Mouse (Mus musculus): ENCODE data around the gene Esyt1. TPM values are rescaled to one million over a fixed set of nuclear protein-coding genes. Genes with fewer than 3 reads are reported as not detected.

Gene Esyt1
- polyA plus RNA-seq, 1 experiment from 2014 or later = 18.1 TPM

- DNase-seq (ENCODE audit: low spot score, missing footprints) (no peak), ATAC-seq (ENCODE audit: low FRiP score) (no peak)
- Histone ChIP-seq H3K4me2 (no peak overlapping the region), H3K27me3 (ENCODE audit: control insufficient read depth, insufficient read depth, low read length) (no peaks in the 10 kb centered on the region), H3K9ac (ENCODE audit: low read length) (no peak overlapping the region), H3K36me3 (ENCODE audit: control insufficient read depth, insufficient read depth, low read length) (peaks cover 41% of the 10 kb centered on the region), H3K4me1 (ENCODE audit: control insufficient read depth, insufficient read depth, low read length) (peaks cover 9% of the 10 kb centered on the region), H3K27ac (ENCODE audit: low read depth, low read length) (no peak overlapping the region), H3K4me3 (ENCODE audit: low read depth, low read length) (no peak overlapping the region), H3K9me3 (ENCODE audit: control insufficient read depth, low read length) (no peaks in the 10 kb centered on the region)
- 87% methylated on average over 4 of the region's 4 CpGs for WGBS
These were observed 36.9 kb downstream of the Esyt1 start for GRCm38 (mm10) chr10:128488776-128489175.

GRCm38 (mm10) chr10:128487861-128488712, 37.6 kb downstream of the Esyt1 start:
- no peak overlapping the region for H3K4me2 ChIP-seq
- peaks cover 46% of the 10 kb centered on the region for H3K36me3 ChIP-seq (ENCODE audit: control insufficient read depth, insufficient read depth, low read length)
- no peak overlapping the region for H3K4me3 ChIP-seq (ENCODE audit: low read depth, low read length)
- no peak overlapping the region for H3K27ac ChIP-seq (ENCODE audit: low read depth, low read length)
- no peaks in the 10 kb centered on the region for H3K9me3 ChIP-seq (ENCODE audit: control insufficient read depth, low read length)
- no peak for ATAC-seq (ENCODE audit: low FRiP score)
- peaks cover 9% of the 10 kb centered on the region for H3K4me1 ChIP-seq (ENCODE audit: control insufficient read depth, insufficient read depth, low read length)
- no peak overlapping the region for H3K9ac ChIP-seq (ENCODE audit: low read length)
- no peaks in the 10 kb centered on the region for H3K27me3 ChIP-seq (ENCODE audit: control insufficient read depth, insufficient read depth, low read length)
- no peak for DNase-seq (ENCODE audit: low spot score, missing footprints)
- WGBS = 95% methylated on average over 22 of the region's 22 CpGs

- peaks cover 57% of the 10 kb centered on the region for H3K36me3 ChIP-seq (ENCODE audit: control insufficient read depth, insufficient read depth, low read length)
- H3K9me3 ChIP-seq (ENCODE audit: control insufficient read depth, low read length) = no peaks in the 10 kb centered on the region
- H3K27ac ChIP-seq (ENCODE audit: low read depth, low read length) = no peak overlapping the region
- H3K4me2 ChIP-seq = no peak overlapping the region
- H3K9ac ChIP-seq (ENCODE audit: low read length) = no peak overlapping the region
- H3K4me3 ChIP-seq (ENCODE audit: low read depth, low read length) = no peak overlapping the region
- 89% methylated on average over 7 of the region's 7 CpGs for WGBS
- no peak for DNase-seq (ENCODE audit: low spot score, missing footprints)
- no peak for ATAC-seq (ENCODE audit: low FRiP score)
- H3K27me3 ChIP-seq (ENCODE audit: control insufficient read depth, insufficient read depth, low read length) = no peaks in the 10 kb centered on the region
- no peaks in the 10 kb centered on the region; the same call in 1 of the 2 replicates for H3K4me1 ChIP-seq (ENCODE audit: control insufficient read depth, insufficient read depth, low read length)
These were observed 39.3 kb downstream of the Esyt1 start for GRCm38 (mm10) chr10:128486370-128486769.

- DNase-seq (ENCODE audit: low spot score, missing footprints) (peak; percentile 70), ATAC-seq (ENCODE audit: low FRiP score) (no peak)
- H3K4me3 ChIP-seq (ENCODE audit: low read depth, low read length) = no peak overlapping the region
- H3K36me3 ChIP-seq (ENCODE audit: control insufficient read depth, insufficient read depth, low read length) = peaks cover 33% of the 10 kb centered on the region
- H3K4me2 ChIP-seq = no peak overlapping the region
- H3K27me3 ChIP-seq (ENCODE audit: control insufficient read depth, insufficient read depth, low read length) = no peaks in the 10 kb centered on the region
- no peaks in the 10 kb centered on the region for H3K9me3 ChIP-seq (ENCODE audit: control insufficient read depth, low read length)
- H3K9ac ChIP-seq (ENCODE audit: low read length) = no peak overlapping the region
- no peaks in the 10 kb centered on the region for H3K4me1 ChIP-seq (ENCODE audit: control insufficient read depth, insufficient read depth, low read length)
- 88% methylated on average over 12 of the region's 12 CpGs for WGBS
- no peak overlapping the region for H3K27ac ChIP-seq (ENCODE audit: low read depth, low read length)
These were observed 51.3 kb downstream of the Esyt1 start for GRCm38 (mm10) chr10:128474366-128474765.

- ATAC-seq (ENCODE audit: low FRiP score) (no peak), DNase-seq (ENCODE audit: low spot score, missing footprints) (peak; percentile 88)
- H3K9me3 ChIP-seq (ENCODE audit: control insufficient read depth, low read length) = no peaks in the 10 kb centered on the region
- no peaks in the 10 kb centered on the region for H3K27me3 ChIP-seq (ENCODE audit: control insufficient read depth, insufficient read depth, low read length)
- WGBS = 4% methylated on average over 5 of the region's 5 CpGs
- H3K4me3 ChIP-seq (ENCODE audit: low read depth, low read length) = peak overlapping the region; percentile 97
- peaks cover 7% of the 10 kb centered on the region for H3K4me1 ChIP-seq (ENCODE audit: control insufficient read depth, insufficient read depth, low read length)
- no peak overlapping the region; the same call in 1 of the 2 replicates for H3K27ac ChIP-seq (ENCODE audit: low read depth, low read length)
- peak overlapping the region; percentile 98 for H3K9ac ChIP-seq (ENCODE audit: low read length)
- H3K4me2 ChIP-seq = peak overlapping the region; percentile 54
- peaks cover 14% of the 10 kb centered on the region for H3K36me3 ChIP-seq (ENCODE audit: control insufficient read depth, insufficient read depth, low read length)
These were observed 65.4 kb downstream of the Esyt1 start for GRCm38 (mm10) chr10:128460270-128460630.

Small RNA genes lying within 50 kb of the gene (microRNA-seq; reads per million reads assigned to microRNA genes)
- gene Gm47275 (not detected), gene Mir6916 (not detected)

Other genes starting within 250 kb of the Esyt1 start
- not detected in 2 replicates for gene Il23a, start 227.1 kb downstream of the Esyt1 start, polyA plus RNA-seq (2014; fragmentation: Nextera tagmentation; extraction: Ambion mirVana)
- gene Pan2, start 222.5 kb downstream of the Esyt1 start, polyA plus RNA-seq (2014; fragmentation: Nextera tagmentation; extraction: Ambion mirVana) = 37.2 and 37.5 TPM in 2 replicates
- gene Cnpy2, start 203.4 kb downstream of the Esyt1 start, polyA plus RNA-seq (2014; fragmentation: Nextera tagmentation; extraction: Ambion mirVana) = 222 and 239 TPM in 2 replicates
- 236 and 248 TPM in 2 replicates for gene Cs, start 188.1 kb downstream of the Esyt1 start, polyA plus RNA-seq (2014; fragmentation: Nextera tagmentation; extraction: Ambion mirVana)
- 23.1 and 23.4 TPM in 2 replicates for gene Coq10a, start 156.9 kb downstream of the Esyt1 start, polyA plus RNA-seq (2014; fragmentation: Nextera tagmentation; extraction: Ambion mirVana)
- 7.5 and 8.6 TPM in 2 replicates for gene Ankrd52, start 148.8 kb downstream of the Esyt1 start, polyA plus RNA-seq (2014; fragmentation: Nextera tagmentation; extraction: Ambion mirVana)
- gene Slc39a5, start 124.6 kb downstream of the Esyt1 start, polyA plus RNA-seq (2014; fragmentation: Nextera tagmentation; extraction: Ambion mirVana) = not detected in 2 replicates
- gene Nabp2, start 114.4 kb downstream of the Esyt1 start, polyA plus RNA-seq (2014; fragmentation: Nextera tagmentation; extraction: Ambion mirVana) = 131 and 154 TPM in 2 replicates
- gene Rnf41, start 114.2 kb downstream of the Esyt1 start, polyA plus RNA-seq (2014; fragmentation: Nextera tagmentation; extraction: Ambion mirVana) = 43.1 and 43.8 TPM in 2 replicates
- 124 and 138 TPM in 2 replicates for gene Smarcc2, start 66.6 kb downstream of the Esyt1 start, polyA plus RNA-seq (2014; fragmentation: Nextera tagmentation; extraction: Ambion mirVana)
- gene Myl6, start 31.7 kb downstream of the Esyt1 start, polyA plus RNA-seq (2014; fragmentation: Nextera tagmentation; extraction: Ambion mirVana) = 683 and 746 TPM in 2 replicates
- gene Myl6b, start 27.2 kb downstream of the Esyt1 start, polyA plus RNA-seq (2014; fragmentation: Nextera tagmentation; extraction: Ambion mirVana) = 3.4 and 3.7 TPM in 2 replicates
- gene Zc3h10, start 21.9 kb upstream of the Esyt1 start, polyA plus RNA-seq (2014; fragmentation: Nextera tagmentation; extraction: Ambion mirVana) = 16.0 and 19.0 TPM in 2 replicates
- 2,670 and 2,991 TPM in 2 replicates for gene Rpl41, start 23.4 kb upstream of the Esyt1 start, polyA plus RNA-seq (2014; fragmentation: Nextera tagmentation; extraction: Ambion mirVana)
- 241 and 249 TPM in 2 replicates for gene Pa2g4, start 40.1 kb upstream of the Esyt1 start, polyA plus RNA-seq (2014; fragmentation: Nextera tagmentation; extraction: Ambion mirVana)
- gene Erbb3, start 63.8 kb upstream of the Esyt1 start, polyA plus RNA-seq (2014; fragmentation: Nextera tagmentation; extraction: Ambion mirVana) = 0.49 and 0.77 TPM in 2 replicates
- 588 and 638 TPM in 2 replicates for gene Rps26, start 100.9 kb upstream of the Esyt1 start, polyA plus RNA-seq (2014; fragmentation: Nextera tagmentation; extraction: Ambion mirVana)
- 3.8 and 4.2 TPM in 2 replicates for gene Ikzf4, start 120.1 kb upstream of the Esyt1 start, polyA plus RNA-seq (2014; fragmentation: Nextera tagmentation; extraction: Ambion mirVana)
- 12.5 and 12.7 TPM in 2 replicates for gene Suox, start 148.2 kb upstream of the Esyt1 start, polyA plus RNA-seq (2014; fragmentation: Nextera tagmentation; extraction: Ambion mirVana)
- gene Rab5b, start 170.4 kb upstream of the Esyt1 start, polyA plus RNA-seq (2014; fragmentation: Nextera tagmentation; extraction: Ambion mirVana) = 80.1 and 82.6 TPM in 2 replicates
- 2.2 and 3.1 TPM in 2 replicates for gene Pmel, start 178.3 kb upstream of the Esyt1 start, polyA plus RNA-seq (2014; fragmentation: Nextera tagmentation; extraction: Ambion mirVana)
- 98.9 and 99.1 TPM in 2 replicates for gene Cdk2, start 179.2 kb upstream of the Esyt1 start, polyA plus RNA-seq (2014; fragmentation: Nextera tagmentation; extraction: Ambion mirVana)
- gene Dgka, start 219.0 kb upstream of the Esyt1 start, polyA plus RNA-seq (2014; fragmentation: Nextera tagmentation; extraction: Ambion mirVana) = 5.4 and 5.7 TPM in 2 replicates
- 43.5 and 48.1 TPM in 2 replicates for gene Pym1, start 222.0 kb upstream of the Esyt1 start, polyA plus RNA-seq (2014; fragmentation: Nextera tagmentation; extraction: Ambion mirVana)